Mouse (Mus musculus) heart, postnatal 0 days (tissue): ENCODE measurements around the gene 4930590J08Rik.

Experiments
- CTCF ChIP-seq: IDR thresholded peaks from 2 replicates; pipeline ENCODE4 v1.5.1; 2016; ENCODE audit warnings: antibody characterized with exemption, control low read depth, low read depth
- EP300 ChIP-seq: IDR thresholded peaks from 2 replicates; pipeline ENCODE4 v1.6.1; 2016; ENCODE audit warnings: antibody characterized with exemption, low read depth

DNA sequence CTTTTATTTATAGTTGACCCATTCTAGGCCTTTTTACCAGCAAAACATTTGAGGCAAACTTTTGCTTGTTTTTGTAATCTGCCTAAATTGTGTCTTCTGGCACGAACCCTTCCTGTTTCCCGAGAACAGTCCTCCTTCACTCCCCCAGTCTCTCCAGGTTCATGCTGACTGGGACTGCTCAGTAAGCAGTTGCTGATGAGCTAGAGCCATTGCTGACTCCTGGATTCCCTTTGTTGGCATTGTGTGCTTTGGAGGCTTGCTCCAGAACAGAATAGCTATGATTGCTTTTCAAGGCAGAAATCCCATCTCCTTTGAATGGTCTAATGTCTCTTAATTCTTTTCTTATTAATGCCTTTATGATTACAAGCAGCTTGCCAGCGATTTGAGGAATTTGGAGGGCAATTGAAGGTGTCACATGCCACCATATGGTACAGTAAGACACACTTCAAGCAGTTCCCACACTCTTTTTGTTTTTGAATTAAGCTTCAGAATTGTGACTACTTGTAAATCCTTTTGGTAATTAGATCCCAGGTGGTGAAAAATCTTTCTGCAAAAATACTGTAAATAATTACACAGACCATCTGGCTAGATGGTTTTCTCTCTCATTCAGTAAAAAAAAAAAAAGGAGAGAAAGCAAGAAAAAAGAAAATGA is 13.2 kb upstream of the 4930590J08Rik start:
- no peak for TF ChIP-seq CTCF
- no peak for TF ChIP-seq EP300
